Mouse (Mus musculus): Measurements from ENCODE around the gene Stx3. TPM values are rescaled to one million over a fixed set of nuclear protein-coding genes. Genes with fewer than 3 reads are reported as not detected.
A peak's percentile ranks its signal among the peaks of the same experiment; 100 is the strongest.

Gene Stx3
- polyA plus RNA-seq, 1 experiment from 2014 or later = 19.3 TPM

- H3K27me3 ChIP-seq (ENCODE audit: control insufficient read depth, insufficient read depth, low read depth, low read length) = no peaks in the 10 kb centered on the region
- no peak overlapping the region for H3K4me2 ChIP-seq (ENCODE audit: low read depth, low read length)
- WGBS = 58% methylated on average over 4 of the region's 4 CpGs
- H3K27ac ChIP-seq (ENCODE audit: low read length) = no peak overlapping the region
- ATAC-seq (ENCODE audit: low read depth) = no peak
- H3K9ac ChIP-seq (ENCODE audit: low read length) = no peak overlapping the region
- H3K4me1 ChIP-seq (replicated peaks; ENCODE audit: control insufficient read depth, insufficient read depth, low read length) = peaks cover 5% of the 10 kb centered on the region
- H3K4me3 ChIP-seq (ENCODE audit: low read length) = no peak overlapping the region
- H3K9me3 ChIP-seq (ENCODE audit: control insufficient read depth, low read length) = no peaks in the 10 kb centered on the region
- H3K36me3 ChIP-seq (ENCODE audit: control insufficient read depth, insufficient read depth, low read length) = no peaks in the 10 kb centered on the region
These were observed 52.8 kb downstream of the Stx3 start for GRCm38 (mm10) chr19:11766413-11766812.

GRCm38 (mm10) chr19:11765059-11765458, 54.1 kb downstream of the Stx3 start:
- H3K27ac ChIP-seq (ENCODE audit: low read length) = no peak overlapping the region
- H3K27me3 ChIP-seq (ENCODE audit: control insufficient read depth, insufficient read depth, low read depth, low read length) = no peaks in the 10 kb centered on the region
- no peak overlapping the region for H3K4me2 ChIP-seq (ENCODE audit: low read depth, low read length)
- H3K9me3 ChIP-seq (ENCODE audit: control insufficient read depth, low read length) = no peaks in the 10 kb centered on the region
- no peak overlapping the region for H3K4me3 ChIP-seq (ENCODE audit: low read length)
- no peaks in the 10 kb centered on the region for H3K4me1 ChIP-seq (replicated peaks; ENCODE audit: control insufficient read depth, insufficient read depth, low read length)
- no peaks in the 10 kb centered on the region for H3K36me3 ChIP-seq (ENCODE audit: control insufficient read depth, insufficient read depth, low read length)
- 81% methylated on average over 3 of the region's 3 CpGs for WGBS
- H3K9ac ChIP-seq (ENCODE audit: low read length) = no peak overlapping the region
- ATAC-seq (ENCODE audit: low read depth) = no peak

- ATAC-seq (ENCODE audit: low read depth) = peak; percentile 65
- Histone ChIP-seq H3K4me2 (ENCODE audit: low read depth, low read length) (no peak within 1 kb of the TSS), H3K27me3 (ENCODE audit: control insufficient read depth, insufficient read depth, low read depth, low read length) (no peaks in the 10 kb centered on the region), H3K4me1 (replicated peaks; ENCODE audit: control insufficient read depth, insufficient read depth, low read length) (no peaks in the 10 kb centered on the region), H3K27ac (ENCODE audit: low read length) (no peak within 1 kb of the TSS), H3K36me3 (ENCODE audit: control insufficient read depth, insufficient read depth, low read length) (no peaks in the 10 kb centered on the region), H3K9me3 (ENCODE audit: control insufficient read depth, low read length) (no peaks in the 10 kb centered on the region), H3K4me3 (ENCODE audit: low read length) (no peak within 1 kb of the TSS), H3K9ac (ENCODE audit: low read length) (no peak within 1 kb of the TSS)
- WGBS = 62% methylated on average over 2 of the region's 2 CpGs
These were observed 71.9 kb downstream of the Stx3 start, which contains the start of gene Gif for GRCm38 (mm10) chr19:11747298-11747697. Gene Gif (plus strand): TSS chr19:11747554.

GRCm38 (mm10) chr19:11745680-11746079, 73.5 kb downstream of the Stx3 start:
- Histone ChIP-seq H3K4me3 (ENCODE audit: low read length) (no peak overlapping the region), H3K27ac (ENCODE audit: low read length) (no peak overlapping the region), H3K9ac (ENCODE audit: low read length) (no peak overlapping the region), H3K4me2 (ENCODE audit: low read depth, low read length) (no peak overlapping the region), H3K4me1 (replicated peaks; ENCODE audit: control insufficient read depth, insufficient read depth, low read length) (no peaks in the 10 kb centered on the region), H3K9me3 (ENCODE audit: control insufficient read depth, low read length) (no peaks in the 10 kb centered on the region), H3K27me3 (ENCODE audit: control insufficient read depth, insufficient read depth, low read depth, low read length) (no peaks in the 10 kb centered on the region), H3K36me3 (ENCODE audit: control insufficient read depth, insufficient read depth, low read length) (no peaks in the 10 kb centered on the region)
- no peak for ATAC-seq (ENCODE audit: low read depth)

GRCm38 (mm10) chr19:11736455-11736854, 82.7 kb downstream of the Stx3 start:
- WGBS = 22% methylated on average over 1 of the region's 1 CpGs
- no peaks in the 10 kb centered on the region for H3K36me3 ChIP-seq (ENCODE audit: control insufficient read depth, insufficient read depth, low read length)
- no peaks in the 10 kb centered on the region for H3K9me3 ChIP-seq (ENCODE audit: control insufficient read depth, low read length)
- no peak overlapping the region for H3K4me2 ChIP-seq (ENCODE audit: low read depth, low read length)
- H3K4me1 ChIP-seq (replicated peaks; ENCODE audit: control insufficient read depth, insufficient read depth, low read length) = no peaks in the 10 kb centered on the region
- no peak overlapping the region for H3K9ac ChIP-seq (ENCODE audit: low read length)
- H3K27ac ChIP-seq (ENCODE audit: low read length) = no peak overlapping the region
- ATAC-seq (ENCODE audit: low read depth) = no peak
- no peak overlapping the region for H3K4me3 ChIP-seq (ENCODE audit: low read length)
- no peaks in the 10 kb centered on the region for H3K27me3 ChIP-seq (ENCODE audit: control insufficient read depth, insufficient read depth, low read depth, low read length)

- Histone ChIP-seq H3K9ac (ENCODE audit: low read length) (no peak overlapping the region), H3K4me2 (ENCODE audit: low read depth, low read length) (no peak overlapping the region), H3K4me3 (ENCODE audit: low read length) (no peak overlapping the region), H3K9me3 (ENCODE audit: control insufficient read depth, low read length) (no peaks in the 10 kb centered on the region), H3K36me3 (ENCODE audit: control insufficient read depth, insufficient read depth, low read length) (no peaks in the 10 kb centered on the region), H3K27me3 (ENCODE audit: control insufficient read depth, insufficient read depth, low read depth, low read length) (no peaks in the 10 kb centered on the region), H3K4me1 (replicated peaks; ENCODE audit: control insufficient read depth, insufficient read depth, low read length) (no peaks in the 10 kb centered on the region), H3K27ac (ENCODE audit: low read length) (no peak overlapping the region)
- WGBS = 67% methylated on average over 1 of the region's 1 CpGs
- no peak for ATAC-seq (ENCODE audit: low read depth)
These were observed 88.9 kb downstream of the Stx3 start for GRCm38 (mm10) chr19:11730278-11730677.

GRCm38 (mm10) chr19:11727304-11727703, 91.9 kb downstream of the Stx3 start:
- Histone ChIP-seq H3K4me3 (ENCODE audit: low read length) (no peak overlapping the region), H3K9ac (ENCODE audit: low read length) (no peak overlapping the region), H3K4me2 (ENCODE audit: low read depth, low read length) (no peak overlapping the region), H3K36me3 (ENCODE audit: control insufficient read depth, insufficient read depth, low read length) (no peaks in the 10 kb centered on the region), H3K27ac (ENCODE audit: low read length) (no peak overlapping the region), H3K4me1 (replicated peaks; ENCODE audit: control insufficient read depth, insufficient read depth, low read length) (peaks cover 4% of the 10 kb centered on the region; the same call in 1 of the 2 replicates), H3K9me3 (ENCODE audit: control insufficient read depth, low read length) (no peaks in the 10 kb centered on the region), H3K27me3 (ENCODE audit: control insufficient read depth, insufficient read depth, low read depth, low read length) (no peaks in the 10 kb centered on the region)
- ATAC-seq (ENCODE audit: low read depth) = no peak
- WGBS = 89% methylated on average over 5 of the region's 5 CpGs

- ATAC-seq (ENCODE audit: low read depth) = no peak
- no peaks in the 10 kb centered on the region for H3K27me3 ChIP-seq (ENCODE audit: control insufficient read depth, insufficient read depth, low read depth, low read length)
- H3K9me3 ChIP-seq (ENCODE audit: control insufficient read depth, low read length) = no peaks in the 10 kb centered on the region
- WGBS = 37% methylated on average over 2 of the region's 2 CpGs
- no peak overlapping the region for H3K9ac ChIP-seq (ENCODE audit: low read length)
- no peak overlapping the region for H3K27ac ChIP-seq (ENCODE audit: low read length)
- H3K4me2 ChIP-seq (ENCODE audit: low read depth, low read length) = no peak overlapping the region
- H3K36me3 ChIP-seq (ENCODE audit: control insufficient read depth, insufficient read depth, low read length) = no peaks in the 10 kb centered on the region
- no peak overlapping the region for H3K4me3 ChIP-seq (ENCODE audit: low read length)
- H3K4me1 ChIP-seq (replicated peaks; ENCODE audit: control insufficient read depth, insufficient read depth, low read length) = peaks cover 4% of the 10 kb centered on the region; the same call in 1 of the 2 replicates
These were observed 93.3 kb downstream of the Stx3 start for GRCm38 (mm10) chr19:11725915-11726314.
